Mouse (Mus musculus): Measurements from ENCODE around the gene B4galt7. TPM values are rescaled to one million over a fixed set of nuclear protein-coding genes. Genes with fewer than 3 reads are reported as not detected.
"Not testable (repeated sequence)": the region's sequence is repeated elsewhere in the genome, so short reads cannot be mapped to it uniquely, and the experiment has no call there.

The B4galt7 gene
- polyA plus RNA-seq (2014; fragmentation: Nextera tagmentation; extraction: Ambion mirVana): 16.3 and 22.1 TPM in 2 replicates

- peak within 1 kb of the TSS; percentile 81 for H3K9ac ChIP-seq
- ATAC-seq (ENCODE audit: insufficient read depth): peak; percentile 95
- peak within 1 kb of the TSS; percentile 74 for H3K4me2 ChIP-seq
- TF ChIP-seq CTCF (IDR thresholded peaks at IDR 0.05; ENCODE audit: low read depth): no peak
- WGBS: 7% methylated on average over 49 of the region's 51 CpGs
- peak; percentile 86 for DNase-seq
- no peaks in the 10 kb centered on the region for H3K27me3 ChIP-seq (ENCODE audit: insufficient read depth, low read length)
- no peaks in the 10 kb centered on the region; the same call in 1 of the 2 replicates for H3K4me1 ChIP-seq (ENCODE audit: insufficient read depth)
- peak within 1 kb of the TSS; percentile 33; the same call in 1 of the 2 replicates for H3K27ac ChIP-seq (ENCODE audit: low read depth)
- H3K36me3 ChIP-seq (ENCODE audit: insufficient read depth): peaks cover 37% of the 10 kb centered on the region
- H3K9me3 ChIP-seq (ENCODE audit: low read depth, low read length): no peaks in the 10 kb centered on the region
- peak within 1 kb of the TSS; percentile 89 for H3K4me3 ChIP-seq (ENCODE audit: low read depth, low read length)
These were observed at the start of gene B4galt7 for GRCm38 (mm10) chr13:55599566-55600540. B4galt7 (plus strand) TSS chr13:55599896.

- H3K36me3 ChIP-seq (ENCODE audit: insufficient read depth): peaks cover 43% of the 10 kb centered on the region
- no peak for DNase-seq
- H3K4me2 ChIP-seq: no peak overlapping the region
- no peak overlapping the region for H3K9ac ChIP-seq
- 89% methylated on average over 9 of the region's 9 CpGs for WGBS
- H3K27me3 ChIP-seq (ENCODE audit: insufficient read depth, low read length): no peaks in the 10 kb centered on the region
- ATAC-seq (ENCODE audit: insufficient read depth): no peak
- no peaks in the 10 kb centered on the region for H3K4me1 ChIP-seq (ENCODE audit: insufficient read depth)
- no peak overlapping the region for H3K4me3 ChIP-seq (ENCODE audit: low read depth, low read length)
- no peak overlapping the region for H3K27ac ChIP-seq (ENCODE audit: low read depth)
- no peak for TF ChIP-seq CTCF (IDR thresholded peaks at IDR 0.05; ENCODE audit: low read depth)
- no peaks in the 10 kb centered on the region for H3K9me3 ChIP-seq (ENCODE audit: low read depth, low read length)
These were observed 43.8 kb upstream of the B4galt7 start for GRCm38 (mm10) chr13:55555921-55556320.

- no peak for TF ChIP-seq CTCF (IDR thresholded peaks at IDR 0.05; ENCODE audit: low read depth)
- DNase-seq (peak; percentile 10), ATAC-seq (ENCODE audit: insufficient read depth) (no peak)
- Histone ChIP-seq H3K27me3 (ENCODE audit: insufficient read depth, low read length) (no peaks in the 10 kb centered on the region), H3K4me2 (no peak overlapping the region), H3K9ac (no peak overlapping the region), H3K4me3 (ENCODE audit: low read depth, low read length) (no peak overlapping the region), H3K27ac (ENCODE audit: low read depth) (no peak overlapping the region), H3K36me3 (ENCODE audit: insufficient read depth) (peaks cover 49% of the 10 kb centered on the region), H3K9me3 (ENCODE audit: low read depth, low read length) (no peaks in the 10 kb centered on the region), H3K4me1 (ENCODE audit: insufficient read depth) (no peaks in the 10 kb centered on the region)
- WGBS: 71% methylated on average over 6 of the region's 6 CpGs
These were observed 42.2 kb upstream of the B4galt7 start for GRCm38 (mm10) chr13:55557499-55557898.

GRCm38 (mm10) chr13:55563266-55563879 lies 36.3 kb upstream of the B4galt7 start:
- no peak for TF ChIP-seq CTCF (IDR thresholded peaks at IDR 0.05; ENCODE audit: low read depth)
- ATAC-seq (ENCODE audit: insufficient read depth) (no peak), DNase-seq (no peak)
- Histone ChIP-seq H3K27me3 (ENCODE audit: insufficient read depth, low read length) (no peaks in the 10 kb centered on the region), H3K9ac (no peak overlapping the region), H3K4me3 (ENCODE audit: low read depth, low read length) (no peak overlapping the region), H3K36me3 (ENCODE audit: insufficient read depth) (peaks cover 52% of the 10 kb centered on the region), H3K4me2 (no peak overlapping the region), H3K9me3 (ENCODE audit: low read depth, low read length) (no peaks in the 10 kb centered on the region), H3K27ac (ENCODE audit: low read depth) (no peak overlapping the region), H3K4me1 (ENCODE audit: insufficient read depth) (no peaks in the 10 kb centered on the region)
- WGBS: 79% methylated on average over 7 of the region's 7 CpGs

GRCm38 (mm10) chr13:55567001-55567400 lies 32.7 kb upstream of the B4galt7 start:
- TF ChIP-seq CTCF (IDR thresholded peaks at IDR 0.05; ENCODE audit: low read depth): no peak
- DNase-seq: no peak
- Histone ChIP-seq H3K36me3 (ENCODE audit: insufficient read depth) (peaks cover 56% of the 10 kb centered on the region), H3K27ac (ENCODE audit: low read depth) (no peak overlapping the region), H3K9me3 (ENCODE audit: low read depth, low read length) (no peaks in the 10 kb centered on the region), H3K4me2 (no peak overlapping the region), H3K9ac (no peak overlapping the region), H3K27me3 (ENCODE audit: insufficient read depth, low read length) (no peaks in the 10 kb centered on the region), H3K4me3 (ENCODE audit: low read depth, low read length) (no peak overlapping the region), H3K4me1 (ENCODE audit: insufficient read depth) (peaks cover 5% of the 10 kb centered on the region)
- 81% methylated on average over 6 of the region's 6 CpGs for WGBS
- no peak for ATAC-seq (ENCODE audit: insufficient read depth)

- H3K9me3 ChIP-seq (ENCODE audit: low read depth, low read length): no peaks in the 10 kb centered on the region
- no peak overlapping the region for H3K27ac ChIP-seq (ENCODE audit: low read depth)
- H3K27me3 ChIP-seq (ENCODE audit: insufficient read depth, low read length): no peaks in the 10 kb centered on the region
- TF ChIP-seq CTCF (IDR thresholded peaks at IDR 0.05; ENCODE audit: low read depth): no peak
- H3K4me2 ChIP-seq: no peak overlapping the region
- ATAC-seq (ENCODE audit: insufficient read depth) (no peak), DNase-seq (no peak)
- H3K4me3 ChIP-seq (ENCODE audit: low read depth, low read length): no peak overlapping the region
- no peak overlapping the region for H3K9ac ChIP-seq
- H3K36me3 ChIP-seq (ENCODE audit: insufficient read depth): peaks cover 48% of the 10 kb centered on the region
- WGBS: 78% methylated on average over 2 of the region's 2 CpGs
- peaks cover 7% of the 10 kb centered on the region for H3K4me1 ChIP-seq (ENCODE audit: insufficient read depth)
These were observed 31.7 kb upstream of the B4galt7 start for GRCm38 (mm10) chr13:55567949-55568348.

GRCm38 (mm10) chr13:55568524-55568923 lies 31.2 kb upstream of the B4galt7 start:
- peaks cover 48% of the 10 kb centered on the region for H3K36me3 ChIP-seq (ENCODE audit: insufficient read depth)
- H3K4me1 ChIP-seq (ENCODE audit: insufficient read depth); H3K4me2 ChIP-seq; H3K9ac ChIP-seq; H3K27ac ChIP-seq (ENCODE audit: low read depth); H3K9me3 ChIP-seq (ENCODE audit: low read depth, low read length); H3K27me3 ChIP-seq (ENCODE audit: insufficient read depth, low read length); DNase-seq; ATAC-seq (ENCODE audit: insufficient read depth); H3K4me3 ChIP-seq (ENCODE audit: low read depth, low read length): not testable (repeated sequence)
- WGBS: 84% methylated on average over 4 of the region's 4 CpGs
